Mouse (Mus musculus) forelimb bud, embryonic 11.5 days (tissue): ENCODE data around the gene Dexi.

Experiments used
- DNase-seq: peaks from one replicate; pipeline ENCODE4 v3.0.0-alpha.2; 2012; ENCODE audit warnings: low read depth, low spot score

The Dexi gene

GRCm38 (mm10) chr16:10454583-10454974 lies 88.3 kb downstream of the Dexi start:
- DNase-seq, result peak; percentile 77

DNA sequence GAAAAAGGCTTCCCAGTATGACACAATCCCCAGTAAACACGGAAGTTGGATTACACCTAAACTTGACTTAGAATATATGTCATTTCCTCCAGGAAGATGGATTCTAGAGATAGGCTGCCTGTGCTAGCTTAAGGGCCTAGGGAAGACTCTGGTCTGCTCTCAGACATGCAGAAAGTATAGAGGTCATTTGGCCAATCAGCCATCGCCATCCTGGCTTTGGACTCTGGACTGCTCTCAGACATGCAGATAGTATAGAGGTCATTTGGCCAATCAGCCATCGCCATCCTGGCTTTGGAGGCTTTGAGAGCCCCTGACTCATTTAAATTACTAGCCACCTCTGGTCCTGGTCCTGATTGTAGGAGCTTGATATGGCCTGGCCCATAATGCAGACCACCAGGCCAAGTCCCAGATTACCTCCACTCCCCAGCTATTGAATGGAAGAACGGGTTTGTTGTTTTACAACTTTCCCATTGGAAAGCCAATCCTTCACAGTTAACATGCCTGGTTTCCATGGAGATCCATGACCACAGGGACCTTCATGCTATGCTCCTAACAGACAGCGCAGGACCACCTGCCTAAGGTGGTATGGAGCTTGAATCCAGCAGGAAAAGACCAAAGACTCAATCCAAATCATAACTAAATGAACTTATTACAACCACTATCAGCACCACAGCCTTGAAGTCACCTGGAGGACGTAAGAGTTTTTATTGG lies 88.8 kb downstream of the Dexi start:
- DNase-seq, result peak; percentile 54
